Mouse (Mus musculus) G1E (cell line): ENCODE measurements at regions not wholly inside any gene's neighbourhood (a gene's known extent, or its start where the extent isn't known, plus 50 kb on each side); places are given as distances from the start of the nearest gene placed in this dataset.

ENCODE experiments used
- CTCF ChIP-seq: IDR thresholded peaks from 2 replicates; pipeline ENCODE4 v1.5.1; 2012; ENCODE audit warnings: low read depth, low read length, inconsistent platforms, mixed read lengths
- GATA1 ChIP-seq: IDR thresholded peaks from 2 replicates; pipeline ENCODE4 v1.6.1; 2012; ENCODE audit warnings: borderline replicate concordance, low read length, inconsistent platforms, mixed read lengths
- POLR2AphosphoS5 ChIP-seq: IDR thresholded peaks from 2 replicates; pipeline ENCODE4 v1.6.1; 2012; ENCODE audit warnings: low read depth, low read length, inconsistent platforms; ENCODE audit not compliant: insufficient replicate concordance
- TAL1 ChIP-seq: conservative IDR thresholded peaks from 2 replicates; pipeline ENCODE4 v1.6.1; 2012; ENCODE audit warnings: low read depth, low read length, inconsistent platforms, mixed read lengths

- TF ChIP-seq GATA1 (no peak), CTCF (no peak), POLR2AphosphoS5 (no peak), TAL1 (no peak)
These were observed 550.9 kb downstream of the Efna5 start for GRCm38 (mm10) chr17:62330226-62330625.
